Mouse (Mus musculus): Measurements from ENCODE around the gene Gm7168. TPM values are rescaled to one million over a fixed set of nuclear protein-coding genes. Genes with fewer than 3 reads are reported as not detected.
"Not testable (repeated sequence)": the region's sequence is repeated elsewhere in the genome, so short reads cannot be mapped to it uniquely, and the experiment has no call there.

Gene Gm7168
- not detected in 2 replicates for polyA plus RNA-seq (2012; ENCODE audit: insufficient read depth, insufficient read length, missing spikeins)

GRCm38 (mm10) chr17:13948073-13948472 lies at the start of gene Gm7168:
TSS of gene Gm7168 (plus strand) at chr17:13948373.
- H3K4me1 ChIP-seq (ENCODE audit: control insufficient read depth, insufficient read depth, low read length); H3K4me3 ChIP-seq (ENCODE audit: insufficient read depth, low read length); H3K27ac ChIP-seq (ENCODE audit: insufficient read depth, low read depth, low read length): not testable (repeated sequence)

- Histone ChIP-seq H3K27ac (ENCODE audit: insufficient read depth, low read depth, low read length) (no peak overlapping the region), H3K4me3 (ENCODE audit: insufficient read depth, low read length) (no peak overlapping the region), H3K4me1 (ENCODE audit: control insufficient read depth, insufficient read depth, low read length) (peaks cover 3% of the 10 kb centered on the region)
- TF ChIP-seq CTCF (IDR thresholded peaks at IDR 0.05; ENCODE audit: low read depth, low read length) (no peak), POLR2A (IDR thresholded peaks at IDR 0.05; ENCODE audit: borderline replicate concordance, low read depth, low read length) (no peak)
Measured at GRCm38 (mm10) chr17:13898838-13899237, 49.3 kb upstream of the Gm7168 start.

- no peak overlapping the region for H3K27ac ChIP-seq (ENCODE audit: insufficient read depth, low read depth, low read length)
- TF ChIP-seq CTCF (IDR thresholded peaks at IDR 0.05; ENCODE audit: low read depth, low read length) (no peak), POLR2A (IDR thresholded peaks at IDR 0.05; ENCODE audit: borderline replicate concordance, low read depth, low read length) (no peak)
- H3K4me1 ChIP-seq (ENCODE audit: control insufficient read depth, insufficient read depth, low read length) = peaks cover 3% of the 10 kb centered on the region
- no peak overlapping the region for H3K4me3 ChIP-seq (ENCODE audit: insufficient read depth, low read length)
Measured at GRCm38 (mm10) chr17:13899241-13899640, 48.9 kb upstream of the Gm7168 start.

GRCm38 (mm10) chr17:13903793-13904192 lies 44.4 kb upstream of the Gm7168 start:
- TF ChIP-seq POLR2A (IDR thresholded peaks at IDR 0.05; ENCODE audit: borderline replicate concordance, low read depth, low read length) (no peak), CTCF (IDR thresholded peaks at IDR 0.05; ENCODE audit: low read depth, low read length) (no peak)
- Histone ChIP-seq H3K4me3 (ENCODE audit: insufficient read depth, low read length) (no peak overlapping the region), H3K27ac (ENCODE audit: insufficient read depth, low read depth, low read length) (no peak overlapping the region), H3K4me1 (ENCODE audit: control insufficient read depth, insufficient read depth, low read length) (peaks cover 9% of the 10 kb centered on the region)

- Histone ChIP-seq H3K27ac (ENCODE audit: insufficient read depth, low read depth, low read length) (no peak overlapping the region), H3K4me1 (ENCODE audit: control insufficient read depth, insufficient read depth, low read length) (peaks cover 9% of the 10 kb centered on the region), H3K4me3 (ENCODE audit: insufficient read depth, low read length) (no peak overlapping the region)
- no peak for TF ChIP-seq POLR2A (IDR thresholded peaks at IDR 0.05; ENCODE audit: borderline replicate concordance, low read depth, low read length)
- TF ChIP-seq CTCF (IDR thresholded peaks at IDR 0.05; ENCODE audit: low read depth, low read length) = no peak
Measured at GRCm38 (mm10) chr17:13907082-13907481, 41.1 kb upstream of the Gm7168 start.

- Histone ChIP-seq H3K4me1 (ENCODE audit: control insufficient read depth, insufficient read depth, low read length) (peaks cover 9% of the 10 kb centered on the region), H3K4me3 (ENCODE audit: insufficient read depth, low read length) (no peak overlapping the region), H3K27ac (ENCODE audit: insufficient read depth, low read depth, low read length) (no peak overlapping the region)
- TF ChIP-seq POLR2A (IDR thresholded peaks at IDR 0.05; ENCODE audit: borderline replicate concordance, low read depth, low read length) (no peak), CTCF (IDR thresholded peaks at IDR 0.05; ENCODE audit: low read depth, low read length) (no peak)
Measured at GRCm38 (mm10) chr17:13907681-13908080, 40.5 kb upstream of the Gm7168 start.

- no peak for TF ChIP-seq POLR2A (IDR thresholded peaks at IDR 0.05; ENCODE audit: borderline replicate concordance, low read depth, low read length)
- no peak for TF ChIP-seq CTCF (IDR thresholded peaks at IDR 0.05; ENCODE audit: low read depth, low read length)
- Histone ChIP-seq H3K4me3 (ENCODE audit: insufficient read depth, low read length) (no peak overlapping the region), H3K27ac (ENCODE audit: insufficient read depth, low read depth, low read length) (no peak overlapping the region), H3K4me1 (ENCODE audit: control insufficient read depth, insufficient read depth, low read length) (no peaks in the 10 kb centered on the region)
Measured at GRCm38 (mm10) chr17:13913951-13914350, 34.2 kb upstream of the Gm7168 start.

GRCm38 (mm10) chr17:13914531-13914930 lies 33.6 kb upstream of the Gm7168 start:
- Histone ChIP-seq H3K4me1 (ENCODE audit: control insufficient read depth, insufficient read depth, low read length) (no peaks in the 10 kb centered on the region), H3K27ac (ENCODE audit: insufficient read depth, low read depth, low read length) (no peak overlapping the region), H3K4me3 (ENCODE audit: insufficient read depth, low read length) (no peak overlapping the region)
- TF ChIP-seq POLR2A (IDR thresholded peaks at IDR 0.05; ENCODE audit: borderline replicate concordance, low read depth, low read length) (no peak), CTCF (IDR thresholded peaks at IDR 0.05; ENCODE audit: low read depth, low read length) (no peak)

GRCm38 (mm10) chr17:13920771-13921170 lies 27.4 kb upstream of the Gm7168 start:
- Histone ChIP-seq H3K27ac (ENCODE audit: insufficient read depth, low read depth, low read length) (no peak overlapping the region), H3K4me3 (ENCODE audit: insufficient read depth, low read length) (no peak overlapping the region), H3K4me1 (ENCODE audit: control insufficient read depth, insufficient read depth, low read length) (peaks cover 2% of the 10 kb centered on the region; the same call in 1 of the 2 replicates)
- TF ChIP-seq CTCF (IDR thresholded peaks at IDR 0.05; ENCODE audit: low read depth, low read length) (no peak), POLR2A (IDR thresholded peaks at IDR 0.05; ENCODE audit: borderline replicate concordance, low read depth, low read length) (no peak)

GRCm38 (mm10) chr17:13923418-13923817 lies 24.8 kb upstream of the Gm7168 start:
- no peak overlapping the region for H3K4me3 ChIP-seq (ENCODE audit: insufficient read depth, low read length)
- peaks cover 3% of the 10 kb centered on the region for H3K4me1 ChIP-seq (ENCODE audit: control insufficient read depth, insufficient read depth, low read length)
- TF ChIP-seq CTCF (IDR thresholded peaks at IDR 0.05; ENCODE audit: low read depth, low read length) = no peak
- TF ChIP-seq POLR2A (IDR thresholded peaks at IDR 0.05; ENCODE audit: borderline replicate concordance, low read depth, low read length) = no peak
- H3K27ac ChIP-seq (ENCODE audit: insufficient read depth, low read depth, low read length) = no peak overlapping the region

- no peak for TF ChIP-seq POLR2A (IDR thresholded peaks at IDR 0.05; ENCODE audit: borderline replicate concordance, low read depth, low read length)
- no peak for TF ChIP-seq CTCF (IDR thresholded peaks at IDR 0.05; ENCODE audit: low read depth, low read length)
- H3K4me1 ChIP-seq (ENCODE audit: control insufficient read depth, insufficient read depth, low read length) = peaks cover 3% of the 10 kb centered on the region
Measured at GRCm38 (mm10) chr17:13924588-13924987, 23.6 kb upstream of the Gm7168 start.

More at GRCm38 (mm10) chr17:13924588-13924987, 23.6 kb upstream of the Gm7168 start:
- Histone ChIP-seq H3K4me3 (ENCODE audit: insufficient read depth, low read length) (no peak overlapping the region), H3K27ac (ENCODE audit: insufficient read depth, low read depth, low read length) (no peak overlapping the region)
